Mouse (Mus musculus) heart, embryonic 11.5 days (tissue): Measurements from ENCODE around the gene Creb3l2. TPM values are rescaled to one million over a fixed set of nuclear protein-coding genes. Genes with fewer than 3 reads are reported as not detected.

Experiments
- ATAC-seq: fragments of 200-750 bp; cut with Nextera tagmentation; replicated peaks from 2 replicates; pipeline ENCODE4 v1.8.0; 2017; ENCODE audit warnings: moderate library complexity; ENCODE audit not compliant: insufficient number of reproducible peaks, low FRiP score, low TSS enrichment
- H3K27ac ChIP-seq: fragments of 300-500 bp; sonication (generic); 2 replicates; pipeline ENCODE4 v1.5.1; 2014; ENCODE audit warnings: mild to moderate bottlenecking, low read depth, low read length
- H3K27me3 ChIP-seq: fragments of 300-500 bp; sonication (generic); 2 replicates; pipeline ENCODE4 v1.6.1; 2014; ENCODE audit warnings: mild to moderate bottlenecking, low read length, mixed read lengths; ENCODE audit not compliant: control insufficient read depth, insufficient read depth
- H3K36me3 ChIP-seq: fragments of 300-500 bp; sonication (generic); 2 replicates; pipeline ENCODE4 v1.6.1; 2014; ENCODE audit warnings: mild to moderate bottlenecking, low read length, moderate library complexity, mixed read lengths; ENCODE audit not compliant: control insufficient read depth, insufficient read depth
- H3K4me1 ChIP-seq: fragments of 300-500 bp; sonication (generic); 2 replicates; pipeline ENCODE4 v1.6.1; 2014; ENCODE audit warnings: low read length; ENCODE audit not compliant: control insufficient read depth, insufficient read depth
- H3K4me2 ChIP-seq: fragments of 300-500 bp; sonication (generic); 2 replicates; pipeline ENCODE4 v1.6.1; 2014; ENCODE audit warnings: mild to moderate bottlenecking, moderate library complexity
- H3K4me3 ChIP-seq: fragments of 300-500 bp; sonication (generic); 2 replicates; pipeline ENCODE4 v1.5.1; 2014; ENCODE audit warnings: low read depth, low read length
- H3K9ac ChIP-seq: fragments of 300-500 bp; sonication (generic); 2 replicates; pipeline ENCODE4 v1.6.1; 2014; ENCODE audit warnings: mild to moderate bottlenecking, low read depth, low read length, moderate library complexity
- H3K9me3 ChIP-seq: fragments of 300-500 bp; sonication (generic); replicated peaks from 2 replicates; pipeline ENCODE4 v1.6.1; 2016; ENCODE audit warnings: low read length; ENCODE audit not compliant: control insufficient read depth
- WGBS: fragments of 180-500 bp; shearing (Covaris S2); extraction: QIAGEN DNeasy Blood & Tissue Kit; methylation state at CpG from one replicate; pipeline ENCODE4 v1.1.7; 2014; ENCODE audit not compliant: insufficient replicate concordance; 5-methylcytosine and 5-hydroxymethylcytosine counted together
- polyA plus RNA-seq: library from polyadenylated mRNA; unstranded; fragments of >200 nt; fragmentation: Nextera tagmentation; extraction: Ambion mirVana; gene quantifications from 2 replicates; pipeline ENCODE4 v1.2.1, GENCODE M21; 2014

Creb3l2 gene
- polyA plus RNA-seq, 1 experiment from 2014 or later, result 42.9 TPM

DNA sequence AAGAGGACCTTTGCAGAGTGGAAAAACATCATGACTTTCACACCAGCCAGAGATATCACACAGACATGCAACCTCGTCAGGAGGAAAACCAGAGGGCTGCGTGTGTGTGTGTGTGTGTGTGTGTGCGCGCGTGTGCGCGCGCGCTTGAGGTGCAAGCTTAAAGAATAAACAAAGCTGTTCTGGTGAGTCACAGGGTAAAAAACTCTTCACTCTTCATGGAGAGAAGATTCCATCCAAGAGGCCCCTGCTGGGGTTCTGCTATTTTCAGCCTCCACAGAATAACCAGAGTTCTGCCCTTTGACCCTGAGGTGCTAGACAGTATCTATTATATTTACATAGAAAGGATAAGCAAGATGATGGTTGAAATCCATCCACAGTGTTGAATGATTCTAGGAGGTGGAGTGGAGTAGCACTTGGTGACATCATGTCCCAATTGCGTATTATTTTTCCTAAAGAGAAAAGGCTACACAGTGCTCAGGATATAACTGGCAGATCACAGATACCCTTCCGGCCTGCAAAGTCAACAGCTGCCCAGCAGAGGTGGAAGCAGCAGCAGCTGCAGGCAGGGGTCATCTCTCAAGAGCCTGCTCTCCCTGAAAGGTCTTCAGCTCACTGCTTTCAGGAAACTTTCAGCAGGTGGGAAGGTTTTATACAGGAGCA lies 41.0 kb downstream of the Creb3l2 start:
- peak overlapping the region; percentile 87 for H3K27ac ChIP-seq
- no peak overlapping the region; the same call in 1 of the 2 replicates for H3K9ac ChIP-seq
- peak; percentile 65 for ATAC-seq
- no peaks in the 10 kb centered on the region for H3K36me3 ChIP-seq
- no peaks in the 10 kb centered on the region for H3K9me3 ChIP-seq
- H3K4me1 ChIP-seq, result peaks cover 79% of the 10 kb centered on the region
- peak overlapping the region; percentile 46 for H3K4me2 ChIP-seq
- H3K4me3 ChIP-seq, result no peak overlapping the region
- WGBS, result 26% methylated on average over 11 of the region's 11 CpGs
- H3K27me3 ChIP-seq, result no peaks in the 10 kb centered on the region

DNA sequence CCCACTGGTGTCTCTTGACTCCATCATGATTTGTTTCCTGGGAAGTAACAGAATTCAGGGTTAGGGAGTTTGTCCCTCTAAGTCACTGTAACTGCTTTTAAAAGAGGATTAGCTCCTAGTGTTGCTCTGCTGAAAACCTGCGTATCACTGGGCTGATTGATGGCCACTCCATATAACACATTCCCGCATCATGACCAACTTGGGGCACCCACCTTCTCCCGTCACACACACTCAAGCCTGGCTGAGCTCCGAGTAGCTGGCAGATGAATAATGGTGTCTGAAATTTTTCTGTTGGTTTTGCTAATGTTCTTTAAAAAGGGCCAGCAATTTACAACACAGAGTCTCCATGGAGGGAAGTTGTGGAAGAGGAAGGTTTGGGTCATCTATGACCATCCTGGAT lies 41.8 kb downstream of the Creb3l2 start:
- Histone ChIP-seq H3K4me1 (peaks cover 87% of the 10 kb centered on the region), H3K27ac (peak overlapping the region; percentile 87)
- 48% methylated on average over 4 of the region's 4 CpGs for WGBS

DNA sequence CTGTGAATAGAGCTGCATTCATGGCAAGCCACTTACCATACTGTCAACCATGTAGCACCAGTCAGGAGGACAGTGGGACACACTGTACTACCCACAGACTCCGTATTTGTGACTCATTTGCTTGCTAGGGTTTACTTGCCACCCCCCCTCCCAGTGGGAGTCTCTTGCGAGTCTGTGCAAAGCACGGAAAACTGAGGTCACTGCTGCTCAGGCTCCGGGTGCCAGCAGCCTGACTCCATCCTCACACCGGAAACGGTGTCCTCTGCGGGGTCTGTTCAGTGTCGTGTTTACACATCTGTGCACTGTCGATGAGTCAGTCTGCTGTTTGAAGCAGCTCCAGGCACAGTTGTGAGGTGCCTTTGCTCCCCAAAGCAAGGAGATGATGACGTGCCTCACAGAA lies 43.0 kb downstream of the Creb3l2 start:
- Histone ChIP-seq H3K4me1 (peaks cover 84% of the 10 kb centered on the region), H3K27ac (peak overlapping the region; percentile 87), H3K4me2 (peak overlapping the region; percentile 27), H3K9ac (0 out of 2 replicates have a peak overlapping the region, but pooled peaks have one; percentile 28), H3K36me3 (no peaks in the 10 kb centered on the region), H3K9me3 (no peaks in the 10 kb centered on the region), H3K27me3 (no peaks in the 10 kb centered on the region), H3K4me3 (no peak overlapping the region)
- peak; percentile 20; the same call in 1 of the 2 replicates for ATAC-seq
- WGBS, result 13% methylated on average over 10 of the region's 10 CpGs

More for the DNA sequence above, 41.8 kb downstream of the Creb3l2 start:
- Histone ChIP-seq H3K36me3 (no peaks in the 10 kb centered on the region), H3K9me3 (no peaks in the 10 kb centered on the region), H3K4me3 (no peak overlapping the region), H3K4me2 (no peak overlapping the region), H3K9ac (no peak overlapping the region), H3K27me3 (no peaks in the 10 kb centered on the region)
- ATAC-seq, result no peak

DNA sequence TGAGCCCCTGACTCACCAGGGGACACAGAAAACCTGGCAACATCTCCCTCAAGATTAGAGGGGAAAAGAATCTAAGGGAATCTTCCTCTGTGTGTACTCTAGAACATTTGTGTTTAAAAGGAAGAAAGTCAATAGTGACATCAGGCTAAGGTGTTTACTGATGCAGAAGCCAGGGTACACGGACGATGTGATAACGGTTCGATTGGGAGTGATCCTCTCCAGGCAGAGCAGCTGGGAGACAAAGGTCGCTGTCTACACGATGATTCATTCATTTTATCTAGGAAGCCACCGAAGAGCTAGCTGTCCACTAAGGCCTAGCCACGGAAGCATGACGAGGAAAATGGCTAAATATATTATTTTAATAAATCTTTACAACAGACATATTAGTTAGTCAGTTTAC lies 44.0 kb downstream of the Creb3l2 start:
- no peak for ATAC-seq
- WGBS, result 27% methylated on average over 9 of the region's 9 CpGs
- Histone ChIP-seq H3K27ac (no peak overlapping the region), H3K9me3 (no peaks in the 10 kb centered on the region), H3K36me3 (no peaks in the 10 kb centered on the region), H3K27me3 (no peaks in the 10 kb centered on the region), H3K4me2 (no peak overlapping the region), H3K4me1 (peaks cover 85% of the 10 kb centered on the region), H3K9ac (no peak overlapping the region), H3K4me3 (no peak overlapping the region)

DNA sequence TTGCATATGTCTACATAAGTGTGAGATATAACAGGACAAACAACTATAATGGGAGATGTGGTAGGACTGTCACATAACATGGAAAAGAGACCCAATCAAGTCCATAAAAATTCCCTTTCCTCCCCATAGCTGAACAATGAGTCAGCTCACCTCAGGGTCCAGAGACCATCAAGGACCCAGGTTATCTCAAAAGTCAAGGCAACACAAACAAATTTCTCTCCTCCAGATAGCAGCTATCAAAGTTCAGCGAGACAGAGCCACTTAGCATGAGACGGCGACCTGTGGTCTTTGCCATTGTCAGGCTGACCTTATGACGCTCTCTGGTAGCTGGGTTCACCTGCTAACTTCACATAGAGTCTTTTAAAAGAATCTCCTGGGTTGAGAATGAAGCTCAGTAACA lies 44.7 kb downstream of the Creb3l2 start:
- Histone ChIP-seq H3K9me3 (no peaks in the 10 kb centered on the region), H3K4me1 (peaks cover 83% of the 10 kb centered on the region), H3K27me3 (no peaks in the 10 kb centered on the region), H3K4me3 (no peak overlapping the region), H3K27ac (no peak overlapping the region), H3K9ac (no peak overlapping the region), H3K36me3 (no peaks in the 10 kb centered on the region), H3K4me2 (no peak overlapping the region)
- 38% methylated on average over 4 of the region's 4 CpGs for WGBS
- ATAC-seq, result no peak

DNA sequence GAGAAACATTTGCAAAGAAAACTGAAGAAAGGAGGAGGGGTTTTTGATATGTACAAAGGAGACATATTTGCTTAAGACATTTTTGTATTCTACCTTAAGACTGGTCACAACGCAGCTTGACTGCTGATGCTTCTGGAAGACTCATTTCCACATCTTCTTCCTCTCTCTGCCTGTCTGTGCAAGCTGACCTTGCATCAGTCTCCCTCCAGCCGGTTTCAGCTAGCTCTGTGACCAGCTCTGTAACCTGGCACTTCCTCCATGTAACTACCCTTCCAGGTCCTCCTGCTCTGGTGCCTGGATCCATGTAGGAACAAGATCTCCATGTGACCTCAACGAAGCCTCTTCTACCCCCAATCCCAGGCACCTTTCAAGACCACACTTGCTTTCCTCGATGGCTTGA lies 45.8 kb downstream of the Creb3l2 start:
- no peak for ATAC-seq
- Histone ChIP-seq H3K4me2 (no peak overlapping the region), H3K9ac (no peak overlapping the region), H3K4me3 (no peak overlapping the region), H3K9me3 (no peaks in the 10 kb centered on the region), H3K36me3 (no peaks in the 10 kb centered on the region), H3K4me1 (peaks cover 83% of the 10 kb centered on the region), H3K27ac (no peak overlapping the region), H3K27me3 (no peaks in the 10 kb centered on the region)
- WGBS, result 70% methylated on average over 4 of the region's 4 CpGs

DNA sequence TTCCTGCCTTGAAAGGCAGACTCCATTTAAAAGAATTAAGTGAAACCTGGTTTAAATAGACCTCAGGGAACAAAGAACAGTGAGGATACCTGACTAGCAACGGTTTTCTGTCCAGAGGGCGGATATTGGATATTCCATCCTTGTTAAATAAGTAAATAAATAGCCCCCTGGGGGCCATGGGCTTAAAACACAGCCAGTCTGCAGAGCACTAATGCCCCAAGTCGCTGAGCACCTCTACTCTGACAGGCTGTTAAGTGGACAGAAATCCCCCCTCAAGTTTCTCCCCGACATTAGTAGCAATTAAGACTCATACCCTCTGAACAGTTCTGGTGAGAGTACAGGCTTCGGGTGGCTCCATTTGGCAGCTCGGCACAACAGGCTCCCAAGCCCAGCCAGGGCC lies 48.7 kb downstream of the Creb3l2 start:
- H3K4me1 ChIP-seq, result peaks cover 77% of the 10 kb centered on the region
- ATAC-seq, result no peak
- H3K9ac ChIP-seq, result no peak overlapping the region
- H3K27me3 ChIP-seq, result no peaks in the 10 kb centered on the region
- H3K27ac ChIP-seq, result peak overlapping the region; percentile 5; the same call in 1 of the 2 replicates
- no peak overlapping the region for H3K4me2 ChIP-seq
- 52% methylated on average over 6 of the region's 6 CpGs for whole genome bisulfite sequencing
- no peaks in the 10 kb centered on the region for H3K9me3 ChIP-seq
- no peak overlapping the region for H3K4me3 ChIP-seq
- no peaks in the 10 kb centered on the region for H3K36me3 ChIP-seq

DNA sequence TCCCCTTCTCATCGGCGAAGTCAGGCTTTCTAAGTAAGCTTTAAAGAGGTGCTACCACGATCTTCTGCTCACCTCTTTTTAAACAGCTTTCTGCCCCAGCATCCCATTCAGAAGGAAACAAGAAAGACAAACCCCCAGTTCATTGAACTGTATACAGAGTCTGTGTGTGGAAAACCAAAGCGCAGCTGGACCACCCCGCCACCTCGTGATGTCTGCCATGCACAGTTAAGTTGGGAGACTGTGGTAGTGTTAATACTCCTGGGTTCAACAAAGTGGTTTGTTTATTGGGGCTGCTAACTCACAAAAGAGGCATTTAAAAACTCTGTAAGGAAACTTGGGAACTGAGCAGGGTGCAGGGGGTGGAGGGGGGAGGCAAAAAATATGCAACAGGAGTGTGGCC lies 49.7 kb downstream of the Creb3l2 start:
- H3K4me2 ChIP-seq, result no peak overlapping the region

DNA sequence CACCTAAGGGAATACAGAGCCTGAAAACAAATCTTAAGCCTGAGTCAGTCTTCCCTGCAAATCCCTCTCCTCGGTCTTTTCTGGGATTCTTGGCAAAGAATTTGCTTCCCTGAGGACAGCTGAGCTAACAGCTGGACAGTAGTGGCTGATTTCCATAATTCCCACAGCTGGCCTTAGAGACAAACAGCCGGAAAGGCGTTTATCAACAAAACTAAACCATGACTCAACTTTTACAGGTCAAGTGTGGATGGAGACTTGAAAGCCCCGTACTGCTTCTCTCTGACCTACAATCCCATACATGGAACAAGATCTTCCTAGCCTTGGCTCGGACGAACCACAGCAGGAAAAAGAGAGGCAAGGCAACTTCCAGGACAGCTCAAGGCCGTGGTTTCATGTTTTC lies 50.6 kb downstream of the Creb3l2 start:
- H3K9ac ChIP-seq, result no peak overlapping the region
- no peak for ATAC-seq
- no peaks in the 10 kb centered on the region for H3K36me3 ChIP-seq
- H3K4me2 ChIP-seq, result no peak overlapping the region
- no peak overlapping the region for H3K4me3 ChIP-seq
- 62% methylated on average over 7 of the region's 7 CpGs for WGBS
- H3K27me3 ChIP-seq, result no peaks in the 10 kb centered on the region
- no peaks in the 10 kb centered on the region for H3K9me3 ChIP-seq
- peaks cover 70% of the 10 kb centered on the region for H3K4me1 ChIP-seq
- H3K27ac ChIP-seq, result peak overlapping the region; percentile 51

More for the DNA sequence above, 49.7 kb downstream of the Creb3l2 start:
- no peaks in the 10 kb centered on the region for H3K36me3 ChIP-seq
- no peaks in the 10 kb centered on the region for H3K9me3 ChIP-seq
- H3K27me3 ChIP-seq, result no peaks in the 10 kb centered on the region
- WGBS, result 73% methylated on average over 6 of the region's 6 CpGs
- no peak for ATAC-seq
- no peak overlapping the region for H3K4me3 ChIP-seq
- no peak overlapping the region for H3K9ac ChIP-seq
- H3K4me1 ChIP-seq, result peaks cover 75% of the 10 kb centered on the region
- H3K27ac ChIP-seq, result no peak overlapping the region
